Mouse (Mus musculus): ENCODE results near the gene Cbr1.

Gene Cbr1

DNA sequence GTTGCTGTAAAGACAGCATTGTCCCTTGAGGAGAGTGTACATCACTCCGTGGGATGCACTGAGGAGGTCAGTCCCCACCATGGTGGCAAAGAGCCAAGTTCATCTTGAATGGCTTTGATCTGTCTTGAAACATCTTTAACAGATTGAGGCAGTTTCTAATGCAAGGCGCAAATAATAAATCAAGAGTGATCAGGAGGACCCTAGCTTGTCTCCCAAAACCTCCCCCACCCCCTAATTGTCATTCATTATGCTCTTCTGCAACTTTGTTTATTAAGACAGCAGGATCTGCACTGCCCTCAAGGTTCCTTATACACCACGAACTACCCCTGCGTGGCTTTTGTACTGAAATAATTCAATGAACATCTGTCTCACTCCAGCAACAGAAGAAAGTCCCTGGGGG is at the start of gene Cbr1:
Gene Cbr1 (plus strand): TSS at position 301 of the 400 bp plus-strand sequence.
- in situ Hi-C loops (cut with MboI, MseI): no loop called here

DNA sequence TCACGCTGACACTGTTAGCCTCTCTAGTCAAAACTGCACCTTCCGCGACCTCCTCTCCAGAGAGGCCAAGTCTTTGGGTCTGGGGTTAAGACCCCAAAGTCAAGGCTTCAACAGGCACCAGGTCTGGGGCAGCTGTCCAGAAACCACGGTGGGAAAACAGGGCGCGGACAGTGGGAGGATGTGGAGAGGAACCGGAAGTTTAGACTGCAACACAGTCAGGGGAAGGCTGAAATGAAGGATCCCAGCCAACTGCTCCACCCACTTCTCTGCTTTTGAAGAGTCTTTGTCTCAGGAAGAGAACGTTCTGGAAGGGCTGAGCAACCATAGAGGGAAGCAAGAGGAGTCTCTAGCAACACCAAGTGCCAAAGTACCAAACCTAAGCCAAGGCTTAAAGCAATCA is 48.0 kb upstream of the Cbr1 start:
- in situ Hi-C loops (cut with MboI, MseI): no loop called here

GRCm38 (mm10) chr16:93558499-93558898 is 47.2 kb upstream of the Cbr1 start:
- in situ Hi-C loops (cut with MboI, MseI): no loop called here

DNA sequence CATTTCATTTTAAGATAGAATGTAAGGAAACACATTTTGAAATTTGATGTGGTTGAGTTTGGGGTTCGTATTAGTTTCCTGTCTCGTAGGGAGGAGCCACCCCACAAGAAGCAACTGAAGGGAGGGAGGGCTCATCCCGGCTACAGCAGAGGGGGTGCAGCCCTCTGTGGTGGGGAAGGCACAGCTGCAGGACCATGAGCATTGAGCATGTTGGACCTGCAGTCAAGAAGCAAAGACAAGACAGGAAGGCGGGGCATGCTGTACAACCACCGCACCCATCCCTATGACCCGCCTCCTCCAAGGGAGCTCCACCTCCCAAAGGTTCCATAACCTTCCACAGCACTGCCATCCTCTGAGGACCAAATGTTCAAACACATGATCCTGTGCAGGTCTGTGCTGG is 33.3 kb upstream of the Cbr1 start:
- in situ Hi-C loops (cut with MboI, MseI): no loop called here

GRCm38 (mm10) chr16:93573434-93573833 is 32.2 kb upstream of the Cbr1 start:
- in situ Hi-C loops (cut with MboI, MseI): no loop called here

GRCm38 (mm10) chr16:93574521-93575191 is 31.0 kb upstream of the Cbr1 start:
- in situ Hi-C loops (cut with MboI, MseI): no loop called here

- in situ Hi-C loops (cut with MboI, MseI): no loop called here
Observed at GRCm38 (mm10) chr16:93575574-93575973, 30.1 kb upstream of the Cbr1 start.

DNA sequence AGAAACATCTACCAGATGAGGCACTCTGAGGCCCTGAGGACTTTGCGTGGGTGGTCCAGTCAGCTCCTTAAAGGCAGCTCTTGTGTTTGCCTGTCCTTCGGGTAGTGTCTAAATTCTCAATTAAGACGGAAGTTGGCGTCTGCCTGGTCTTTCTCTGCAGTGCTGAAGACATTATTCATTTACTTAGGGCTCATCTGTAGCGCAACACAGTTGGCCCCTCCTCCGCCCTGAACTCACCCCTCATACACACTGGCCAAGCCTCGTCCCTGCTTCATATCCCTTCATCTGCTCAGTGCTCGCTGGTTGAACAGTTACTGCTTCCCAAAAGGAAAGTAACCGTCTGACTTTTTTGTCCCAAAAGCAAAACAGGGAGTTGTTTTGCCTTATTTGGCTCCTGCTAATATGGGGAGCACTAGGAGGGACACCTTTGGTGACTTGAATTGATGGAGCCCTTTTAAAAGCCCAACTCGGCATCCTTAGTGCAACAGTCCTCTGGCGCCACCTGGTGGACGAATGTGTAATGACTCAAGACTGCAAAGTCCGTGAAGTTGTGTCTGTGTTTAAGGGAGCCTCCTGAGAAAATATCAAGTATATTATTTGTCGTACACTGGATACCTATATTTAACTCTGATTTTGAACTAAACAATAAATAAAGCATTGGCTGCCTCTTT is 29.1 kb upstream of the Cbr1 start:
- in situ Hi-C loops (cut with MboI, MseI): no loop called here

GRCm38 (mm10) chr16:93578346-93579005 is 27.2 kb upstream of the Cbr1 start:
- in situ Hi-C loops (cut with MboI, MseI): no loop called here

GRCm38 (mm10) chr16:93581125-93581524 is 24.5 kb upstream of the Cbr1 start:
- in situ Hi-C loops (cut with MboI, MseI): no loop called here

DNA sequence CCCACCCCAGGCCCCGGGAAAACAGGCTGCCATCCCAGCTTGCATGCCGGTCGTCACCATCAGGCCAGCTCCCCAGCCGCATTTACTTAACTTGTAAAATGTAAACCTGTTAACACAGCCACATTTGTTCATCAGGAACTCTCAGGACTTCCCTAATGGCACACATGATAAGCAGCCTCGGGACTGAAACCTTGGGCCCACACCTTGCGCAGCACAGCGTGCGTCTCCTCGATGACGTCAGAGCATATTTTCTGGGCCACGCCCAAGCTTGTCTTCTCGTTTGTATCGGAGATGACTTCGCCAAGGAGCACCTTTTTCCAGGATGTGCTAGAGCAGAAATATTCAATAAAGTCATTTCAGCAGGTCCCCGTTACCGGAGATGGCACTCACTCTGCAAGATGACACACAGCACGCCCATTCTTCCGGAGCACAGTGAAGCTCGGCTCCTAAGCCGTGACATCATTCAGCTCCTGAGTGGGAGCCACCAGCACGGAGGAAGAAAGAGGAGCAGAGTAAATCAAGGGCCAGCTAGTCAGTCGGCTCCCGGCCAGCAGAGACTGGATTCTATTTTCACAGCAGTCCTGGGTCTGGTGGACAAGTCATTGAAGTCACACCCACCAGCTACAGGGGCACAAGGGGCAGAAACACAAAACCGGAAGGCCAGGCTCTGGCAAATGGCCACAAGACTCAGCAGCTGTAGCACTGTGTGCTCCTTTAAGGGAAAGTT is 20.5 kb upstream of the Cbr1 start:
- in situ Hi-C loops (cut with MboI, MseI): no loop called here

DNA sequence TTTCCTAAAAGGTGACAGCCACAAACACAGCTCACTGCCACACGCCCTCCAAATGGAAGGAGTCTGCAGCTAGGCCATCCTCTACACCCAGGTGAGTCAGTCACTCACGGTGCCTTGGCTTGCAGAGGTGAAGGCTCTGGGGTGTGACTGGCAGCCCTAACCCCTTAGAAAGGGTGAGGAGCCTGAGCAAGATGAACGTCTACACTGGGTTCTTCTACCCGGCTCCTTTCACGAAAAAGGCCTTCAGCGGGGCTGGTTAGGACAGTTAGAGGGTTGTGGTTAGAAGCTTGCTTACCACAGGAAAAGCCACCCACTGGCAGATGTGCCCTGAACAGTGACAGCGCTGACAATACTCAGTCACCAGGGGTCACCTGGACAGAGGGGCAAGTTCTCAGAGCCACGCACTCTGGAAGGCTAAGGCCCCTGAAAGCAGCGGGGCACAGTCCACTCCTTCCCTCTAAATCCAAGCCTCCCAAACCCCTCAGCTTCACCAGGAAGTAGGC is 19.9 kb upstream of the Cbr1 start:
- in situ Hi-C loops (cut with MboI, MseI): no loop called here

- in situ Hi-C loops (cut with MboI, MseI): no loop called here
Observed at GRCm38 (mm10) chr16:93586382-93586781, 19.3 kb upstream of the Cbr1 start.

GRCm38 (mm10) chr16:93588281-93588680 is 17.4 kb upstream of the Cbr1 start:
- in situ Hi-C loops (cut with MboI, MseI): no loop called here

DNA sequence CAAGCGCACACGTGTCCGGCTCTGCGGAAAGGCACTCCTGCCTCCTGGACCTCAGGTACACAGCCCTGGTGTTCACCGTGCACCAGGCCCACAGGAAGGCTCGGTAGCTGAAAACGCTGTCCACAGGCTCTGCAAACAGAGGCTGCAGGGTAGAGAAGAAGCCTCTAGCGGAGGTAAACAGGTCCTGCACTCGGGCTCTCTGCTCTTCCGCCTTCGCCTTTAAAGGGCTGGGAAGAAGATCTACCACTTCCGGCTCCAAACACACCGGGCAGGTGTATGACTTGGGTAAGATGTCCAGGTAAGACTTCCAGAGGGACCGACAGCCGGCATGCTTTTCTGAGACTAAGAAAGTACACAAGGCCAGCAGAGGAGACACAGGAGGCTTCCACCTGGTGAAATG is 14.7 kb upstream of the Cbr1 start:
- in situ Hi-C loops (cut with MboI, MseI): no loop called here

DNA sequence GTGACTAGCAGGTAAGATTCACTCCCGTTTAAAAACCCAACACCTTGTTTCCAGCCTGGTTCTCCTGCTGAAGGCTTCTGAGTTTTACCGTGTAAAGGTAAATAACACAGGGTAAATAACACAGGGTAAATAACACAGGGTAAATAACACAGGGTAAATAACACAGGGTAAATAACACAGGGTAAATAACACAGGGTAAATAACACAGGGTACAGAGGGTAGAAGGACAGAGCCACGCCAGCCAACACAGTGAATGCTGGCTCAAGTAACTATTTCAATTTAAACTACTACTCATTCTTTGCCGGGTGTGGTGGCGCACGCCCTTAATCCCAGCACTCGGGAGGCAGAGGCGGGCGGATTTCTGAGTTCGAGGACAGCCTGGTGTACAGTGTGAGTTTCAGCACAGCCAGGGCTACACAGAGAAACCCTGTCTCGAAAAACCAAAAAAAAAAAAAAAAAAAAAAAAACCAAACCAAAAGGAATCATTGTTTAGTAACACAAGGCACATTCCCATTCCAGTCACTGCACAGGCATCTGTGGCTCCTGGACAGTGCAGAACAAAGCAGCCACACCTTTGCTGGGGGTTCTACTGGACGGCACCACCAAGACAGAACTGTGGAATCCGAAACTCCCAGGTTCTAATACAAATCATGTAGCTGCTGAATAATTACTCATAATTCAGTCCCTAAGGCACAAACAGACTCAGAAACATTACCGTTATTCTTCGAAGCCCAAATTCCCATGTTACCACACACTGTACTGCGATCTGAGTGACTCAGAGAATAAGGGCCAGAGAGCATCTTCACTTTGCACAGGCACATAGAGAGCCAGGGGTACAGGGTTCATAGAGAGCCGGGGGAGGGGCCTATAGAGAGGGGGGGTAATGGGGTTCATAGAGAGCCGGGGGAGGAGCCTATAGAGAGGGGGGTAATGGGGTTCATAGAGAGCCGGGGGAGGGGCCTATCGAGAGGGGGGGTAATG is 13.9 kb upstream of the Cbr1 start:
- in situ Hi-C loops (cut with MboI, MseI): no loop called here

- in situ Hi-C loops (cut with MboI, MseI): no loop called here
Observed at GRCm38 (mm10) chr16:93592711-93593110, 12.9 kb upstream of the Cbr1 start.

DNA sequence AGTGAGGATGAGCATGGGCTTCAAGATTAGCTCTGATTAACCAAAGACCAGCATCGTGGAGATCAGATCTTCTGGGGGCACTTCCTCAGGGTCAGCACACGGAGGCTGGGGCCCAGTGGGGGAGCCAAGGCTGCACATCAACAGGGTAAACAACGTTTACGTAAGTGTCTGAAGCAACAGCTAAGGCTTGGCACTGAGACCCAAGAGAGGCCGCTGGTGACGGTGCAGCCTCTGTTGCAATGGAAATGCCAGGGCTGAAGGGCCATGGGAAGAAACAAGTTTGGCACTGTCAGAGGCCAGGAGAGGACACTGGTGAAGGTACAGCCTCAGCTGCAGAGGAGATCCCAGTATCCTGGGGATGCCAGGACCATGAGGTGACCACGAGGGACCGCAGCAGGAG is 12.2 kb upstream of the Cbr1 start:
- in situ Hi-C loops (cut with MboI, MseI): no loop called here

DNA sequence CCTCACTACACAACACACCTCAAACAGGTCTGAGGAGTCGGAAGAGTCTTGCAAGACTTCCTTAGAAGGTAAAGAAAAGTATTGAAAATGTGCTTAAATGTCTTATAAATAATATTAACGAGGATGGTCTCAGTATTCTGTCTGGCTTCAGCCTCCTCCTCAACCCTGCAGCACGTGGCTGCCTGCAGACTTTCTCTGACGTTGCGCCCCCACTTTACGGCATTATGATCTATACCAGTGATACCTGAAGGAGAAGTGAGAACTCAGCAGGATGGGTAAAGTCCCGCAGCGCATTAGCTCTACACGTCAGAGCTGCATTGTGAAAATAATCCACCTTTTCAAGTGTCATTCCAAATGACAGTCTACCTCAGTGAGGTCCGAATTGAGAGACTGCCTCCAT is 11.2 kb upstream of the Cbr1 start:
- in situ Hi-C loops (cut with MboI, MseI): no loop called here

DNA sequence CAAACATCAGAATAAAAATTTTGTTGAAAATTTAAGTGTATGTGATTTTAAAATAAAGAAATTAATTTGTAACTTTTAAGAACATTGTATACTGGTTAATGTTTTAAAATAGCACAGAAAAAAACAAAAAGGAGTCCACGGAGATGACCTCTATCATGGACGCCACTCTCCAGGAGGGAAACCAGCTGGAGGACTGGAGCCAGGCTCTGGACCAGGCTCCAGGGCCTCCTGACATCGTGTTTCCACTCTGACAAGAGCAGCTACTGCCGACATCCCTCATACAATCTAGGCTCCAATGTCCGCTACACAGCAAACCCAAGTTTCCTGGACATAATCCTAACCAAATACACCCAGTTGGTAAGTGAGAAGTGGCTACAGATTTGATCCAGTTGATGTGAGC is 9.9 kb upstream of the Cbr1 start:
- in situ Hi-C loops (cut with MboI, MseI): no loop called here

DNA sequence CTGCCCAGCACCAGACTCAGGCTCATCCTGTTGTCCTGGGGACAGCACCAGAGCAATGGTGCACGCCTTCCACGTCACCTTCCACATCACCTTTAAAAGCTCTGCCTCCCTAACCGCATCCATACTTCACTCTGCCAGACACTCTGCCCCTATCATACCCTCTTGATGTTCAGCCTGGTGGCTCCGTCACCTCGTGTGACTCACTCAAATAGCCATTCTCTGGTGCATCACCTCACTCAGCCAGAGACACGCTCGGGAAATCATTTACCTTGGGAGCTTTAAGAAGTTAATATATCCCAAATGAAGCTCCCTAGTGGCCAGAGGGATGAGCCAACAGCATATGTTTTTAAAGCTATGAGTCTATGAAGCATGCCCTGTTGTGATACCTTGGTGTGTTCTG is 8.8 kb upstream of the Cbr1 start:
- in situ Hi-C loops (cut with MboI, MseI): no loop called here

Measured in regulatory T cell (primary cell).